ENCODE assay signal across 29 mouse cellular contexts in genomic region chr3:95294718-95295117, GRCm38 (mm10). TPM values are rescaled to one million over a fixed set of nuclear protein-coding genes. Genes with fewer than 3 reads are reported as not detected.
A peak's percentile ranks its signal among the peaks of the same experiment; 100 is the strongest.
DNase-seq lines count a peak whose midpoint lies in the region; ATAC-seq lines count a peak whose summit lies in the region.
"Had no signal": no experiment of that assay in that cellular context is flagged by ENCODE, and none has a peak within 500 bp of the region (broad histone marks: within the 10 kb centered on the region; RNA-seq: fewer than 3 reads in every experiment).

No protein-coding gene starts in this region.

- no peaks in the 10 kb centered on the region for H3K27me3 ChIP-seq in limb, embryonic 15.5 days
- no peaks in the 10 kb centered on the region for H3K27me3 ChIP-seq in limb, embryonic 10.5 days (ENCODE audit: low read depth, poor library complexity, severe bottlenecking)
- no peaks in the 10 kb centered on the region for H3K27me3 ChIP-seq in embryonic facial prominence, embryonic 15.5 days
- H3K27me3 ChIP-seq: CH12.LX; forebrain, embryonic 15.5 days; heart, embryonic 12.5 days; limb, embryonic 13.5 days; midbrain, embryonic 15.5 days; neural tube, embryonic 12.5 days had no signal

- H3K79me2 ChIP-seq in macrophage (ENCODE audit: inconsistent target), result peaks cover 7% of the 10 kb centered on the region; the same call in 1 of the 2 replicates

- WGBS in limb, embryonic 15.5 days, result 67% methylated on average over 5 of the region's 5 CpGs
- 89% methylated on average over 5 of the region's 5 CpGs for WGBS in limb, embryonic 10.5 days
- 76% methylated on average over 5 of the region's 5 CpGs for WGBS in embryonic facial prominence, embryonic 15.5 days
- 80% methylated on average over 5 of the region's 5 CpGs for WGBS in macrophage (ENCODE audit: missing documents)

- peaks cover 77% of the 10 kb centered on the region for H3K36me3 ChIP-seq in limb, embryonic 15.5 days
- H3K36me3 ChIP-seq in limb, embryonic 10.5 days, result peaks cover 73% of the 10 kb centered on the region
- H3K36me3 ChIP-seq in embryonic facial prominence, embryonic 15.5 days, result peaks cover 66% of the 10 kb centered on the region
- peaks cover 45% of the 10 kb centered on the region for H3K36me3 ChIP-seq in macrophage (ENCODE audit: inconsistent target)

- H3K4me3 ChIP-seq in limb, embryonic 15.5 days, result no peak overlapping the region
- no peak overlapping the region for H3K4me3 ChIP-seq in limb, embryonic 10.5 days
- no peak overlapping the region for H3K4me3 ChIP-seq in embryonic facial prominence, embryonic 15.5 days (replicated peaks)
- no peak overlapping the region for H3K4me3 ChIP-seq in macrophage (ENCODE audit: inconsistent target)
- H3K4me3 ChIP-seq: forebrain, embryonic 15.5 days; heart, embryonic 12.5 days; hindbrain, embryonic 10.5 days; layer of hippocampus, adult 2 months; limb, embryonic 13.5 days; midbrain, embryonic 15.5 days; neural tube, embryonic 12.5 days had no signal

- no peaks in the 10 kb centered on the region for H3K9me3 ChIP-seq in limb, embryonic 15.5 days
- H3K9me3 ChIP-seq in limb, embryonic 10.5 days (replicated peaks), result no peaks in the 10 kb centered on the region
- H3K9me3 ChIP-seq in embryonic facial prominence, embryonic 15.5 days (replicated peaks), result no peaks in the 10 kb centered on the region
- H3K9me3 ChIP-seq: forebrain, embryonic 15.5 days; heart, embryonic 12.5 days; hindbrain, embryonic 10.5 days; limb, embryonic 13.5 days; midbrain, embryonic 15.5 days; neural tube, embryonic 12.5 days had no signal

- no peak for ATAC-seq in limb, embryonic 15.5 days (ENCODE audit: insufficient number of reproducible peaks, low FRiP score, low TSS enrichment, low read depth)
- ATAC-seq in embryonic facial prominence, embryonic 15.5 days (ENCODE audit: insufficient number of reproducible peaks, low FRiP score, low TSS enrichment, low read depth), result no peak
- ATAC-seq: activated CD4-positive, CD25-positive, alpha-beta regulatory T cell, adult 4 months; forebrain, embryonic 15.5 days; hindbrain, embryonic 16.5 days; intestine, embryonic 16.5 days had no signal

- H3K4me1 ChIP-seq in limb, embryonic 15.5 days, result peaks cover 15% of the 10 kb centered on the region; the same call in 1 of the 2 replicates
- H3K4me1 ChIP-seq in limb, embryonic 10.5 days, result peaks cover 9% of the 10 kb centered on the region; the same call in 1 of the 2 replicates
- H3K4me1 ChIP-seq in embryonic facial prominence, embryonic 15.5 days, result peaks cover 7% of the 10 kb centered on the region; the same call in 1 of the 2 replicates
- H3K4me1 ChIP-seq: forebrain, embryonic 15.5 days; midbrain, embryonic 15.5 days; neural tube, embryonic 12.5 days had no signal

- 0 out of 2 replicates have a peak overlapping the region, but pooled peaks have one; percentile 38 for H3K27ac ChIP-seq in limb, embryonic 15.5 days
- no peak overlapping the region for H3K27ac ChIP-seq in limb, embryonic 10.5 days
- H3K27ac ChIP-seq in embryonic facial prominence, embryonic 15.5 days (replicated peaks), result peak overlapping the region; percentile 65
- H3K27ac ChIP-seq in macrophage, result peak overlapping the region; percentile 96
- H3K27ac ChIP-seq: forebrain, embryonic 15.5 days; hindbrain, embryonic 10.5 days; layer of hippocampus, adult 2 months; limb, embryonic 13.5 days; midbrain, embryonic 15.5 days; neural tube, embryonic 12.5 days had no signal

- H3K4me2 ChIP-seq in limb, embryonic 15.5 days, result no peak overlapping the region
- H3K4me2 ChIP-seq in embryonic facial prominence, embryonic 15.5 days (replicated peaks), result no peak overlapping the region
- H3K4me2 ChIP-seq: forebrain, embryonic 15.5 days; heart, embryonic 12.5 days; limb, embryonic 13.5 days; midbrain, embryonic 15.5 days; neural tube, embryonic 12.5 days had no signal

- no peak for DNase-seq in limb, embryonic 10.5 days (ENCODE audit: low spot score)
- peak; percentile 44 for DNase-seq in yolk sac, embryonic 10.5 days (ENCODE audit: low spot score)
- DNase-seq in c-Kit-positive CD71-positive TER-119-positive erythroid progenitor cells, embryonic 14.5 days (ENCODE audit: low spot score), result no peak
- DNase-seq in thymus, postnatal 10 days (ENCODE audit: low spot score in 2 of 2), result no peak
- DNase-seq: adrenal gland, adult 8-10 months; B cell, adult 2 months; cerebellum, adult 9-11 months; gastrocnemius, postnatal 14 days; heart, adult 18-20 months; heart, postnatal 10 days; layer of hippocampus, postnatal 36 days; lung, adult 2 months; lung, postnatal 14 days; thymus, adult 18-20 months; thymus, postnatal 4 days had no signal

- no peak overlapping the region for H3K9ac ChIP-seq in limb, embryonic 15.5 days
- H3K9ac ChIP-seq in embryonic facial prominence, embryonic 15.5 days, result no peak overlapping the region
- H3K9ac ChIP-seq: forebrain, embryonic 15.5 days; heart, embryonic 12.5 days; limb, embryonic 13.5 days; midbrain, embryonic 15.5 days; neural tube, embryonic 12.5 days had no signal

RNA-seq across cellular contexts. Expression of gene Anxa9, which starts 12.3 kb away (rescaled TPM):
- polyA plus RNA-seq in limb, embryonic 15.5 days (2015; fragmentation: Nextera tagmentation; extraction: Ambion mirVana), result 12.5 and 15.1 TPM in 2 replicates
- 1.2 and 1.6 TPM in 2 replicates for polyA plus RNA-seq in limb, embryonic 10.5 days (2016; fragmentation: Nextera tagmentation; extraction: Ambion mirVana)
- polyA plus RNA-seq in embryonic facial prominence, embryonic 15.5 days (2015; fragmentation: Nextera tagmentation; extraction: Ambion mirVana), result 8.8 and 11.6 TPM in 2 replicates
- total RNA-seq in macrophage (2018; cell fraction: chromatin; rRNA removed), result 10 to 100 TPM in 25 of 26 experiments, 1 to 10 TPM in 1; 7.9 to 57.8 (median 37.8) TPM
- 1 to 10 TPM; 2.9 to 6.7 (median 4.4) TPM for total RNA-seq in macrophage (2018; cell fraction: cytosol; rRNA removed)
- 10 to 100 TPM in 23 of 26 experiments, 1 to 10 TPM in 3; 6.4 to 43.8 (median 23.7) TPM for total RNA-seq in macrophage (2018; cell fraction: nucleus; rRNA removed)
- polyA plus RNA-seq in macrophage (2018), result 4.7 to 5.1 TPM (median 4.8 TPM) in 3 replicates

RNA-seq across cellular contexts. Expression of gene Prune1, which starts 12.8 kb away (rescaled TPM):
- 22.7 and 31.6 TPM in 2 replicates for polyA plus RNA-seq in limb, embryonic 15.5 days (2015; fragmentation: Nextera tagmentation; extraction: Ambion mirVana)
- 27.7 and 30.5 TPM in 2 replicates for polyA plus RNA-seq in limb, embryonic 10.5 days (2016; fragmentation: Nextera tagmentation; extraction: Ambion mirVana)
- polyA plus RNA-seq in embryonic facial prominence, embryonic 15.5 days (2015; fragmentation: Nextera tagmentation; extraction: Ambion mirVana), result 26.0 and 26.5 TPM in 2 replicates
- 10 to 100 TPM in 13 of 26 experiments, 1 to 10 TPM in 13; 2.4 to 36.5 (median 11.0) TPM for total RNA-seq in macrophage (2018; cell fraction: chromatin; rRNA removed)
- 10 to 100 TPM in 21 of 26 experiments, 1 to 10 TPM in 5; 8.0 to 27.4 (median 13.0) TPM for total RNA-seq in macrophage (2018; cell fraction: cytosol; rRNA removed)
- total RNA-seq in macrophage (2018; cell fraction: nucleus; rRNA removed), result 10 to 100 TPM in 16 of 26 experiments, 1 to 10 TPM in 10; 4.2 to 29.9 (median 11.3) TPM
- polyA plus RNA-seq in macrophage (2018), result 16.7 to 27.9 TPM (median 19.2 TPM) in 3 replicates

RNA-seq across cellular contexts. Expression of gene Mindy1, which starts 13.6 kb away (rescaled TPM):
- 49.8 and 53.1 TPM in 2 replicates for polyA plus RNA-seq in limb, embryonic 15.5 days (2015; fragmentation: Nextera tagmentation; extraction: Ambion mirVana)
- polyA plus RNA-seq in limb, embryonic 10.5 days (2016; fragmentation: Nextera tagmentation; extraction: Ambion mirVana), result 25.8 and 33.0 TPM in 2 replicates
- 48.1 and 54.0 TPM in 2 replicates for polyA plus RNA-seq in embryonic facial prominence, embryonic 15.5 days (2015; fragmentation: Nextera tagmentation; extraction: Ambion mirVana)
- 100 to 1,000 TPM in 11 of 26 experiments, 10 to 100 TPM in 15; 23.9 to 384 (median 82.5) TPM for total RNA-seq in macrophage (2018; cell fraction: chromatin; rRNA removed)
- total RNA-seq in macrophage (2018; cell fraction: cytosol; rRNA removed), result 100 to 1,000 TPM in 10 of 26 experiments, 10 to 100 TPM in 16; 32.1 to 137 (median 68.6) TPM
- total RNA-seq in macrophage (2018; cell fraction: nucleus; rRNA removed), result 100 to 1,000 TPM in 5 of 26 experiments, 10 to 100 TPM in 21; 27.8 to 201 (median 64.5) TPM
- 99.7 to 130 TPM (median 126 TPM) in 3 replicates for polyA plus RNA-seq in macrophage (2018)

RNA-seq across cellular contexts. Expression of gene Cers2, which starts 19.9 kb away (rescaled TPM):
- polyA plus RNA-seq in limb, embryonic 15.5 days (2015; fragmentation: Nextera tagmentation; extraction: Ambion mirVana), result 154 and 157 TPM in 2 replicates
- polyA plus RNA-seq in limb, embryonic 10.5 days (2016; fragmentation: Nextera tagmentation; extraction: Ambion mirVana), result 131 and 144 TPM in 2 replicates
- polyA plus RNA-seq in embryonic facial prominence, embryonic 15.5 days (2015; fragmentation: Nextera tagmentation; extraction: Ambion mirVana), result 146 and 153 TPM in 2 replicates
- total RNA-seq in macrophage (2018; cell fraction: chromatin; rRNA removed), result 100 to 1,000 TPM; 122 to 397 (median 242) TPM
- 100 to 1,000 TPM; 159 to 231 (median 184) TPM for total RNA-seq in macrophage (2018; cell fraction: cytosol; rRNA removed)
- total RNA-seq in macrophage (2018; cell fraction: nucleus; rRNA removed), result 100 to 1,000 TPM; 133 to 373 (median 198) TPM
- polyA plus RNA-seq in macrophage (2018), result 216 to 338 TPM (median 252 TPM) in 3 replicates

RNA-seq across cellular contexts. Expression of gene Bnipl, which starts 43.7 kb away (rescaled TPM):
- polyA plus RNA-seq in limb, embryonic 15.5 days (2015; fragmentation: Nextera tagmentation; extraction: Ambion mirVana), result 15.6 and 17.2 TPM in 2 replicates
- 0.35 and 0.79 TPM in 2 replicates for polyA plus RNA-seq in limb, embryonic 10.5 days (2016; fragmentation: Nextera tagmentation; extraction: Ambion mirVana)
- polyA plus RNA-seq in embryonic facial prominence, embryonic 15.5 days (2015; fragmentation: Nextera tagmentation; extraction: Ambion mirVana), result 10.3 and 10.7 TPM in 2 replicates
- 1 to 10 TPM in 9 of 26 experiments, under 1 TPM in 5, not detected in 12; 0.39 to 4.7 (median 1.5) TPM for total RNA-seq in macrophage (2018; cell fraction: chromatin; rRNA removed)
- under 1 TPM in 1 of 26 experiments, not detected in 25; 0.30 TPM for total RNA-seq in macrophage (2018; cell fraction: cytosol; rRNA removed)
- total RNA-seq in macrophage (2018; cell fraction: nucleus; rRNA removed), result 1 to 10 TPM in 3 of 26 experiments, under 1 TPM in 5, not detected in 18; 0.34 to 2.4 (median 0.96) TPM
- polyA plus RNA-seq in macrophage (2018), result not detected in 3 replicates
- total RNA-seq: CH12.LX; gastrocnemius, postnatal 14 days; heart, adult 18-20 months; heart, postnatal 10 days had no signal
- polyA plus RNA-seq: activated CD4-positive, CD25-positive, alpha-beta regulatory T cell, adult 4 months; forebrain, embryonic 15.5 days; heart, embryonic 12.5 days; hindbrain, embryonic 16.5 days had no signal
